Mouse (Mus musculus) frontal cortex, postnatal 14 days (tissue): ENCODE measurements around the gene Ubtd2.
A peak's percentile ranks its signal among the peaks of the same experiment; 100 is the strongest.
"Not testable (repeated sequence)": the region's sequence is repeated elsewhere in the genome, so short reads cannot be mapped to it uniquely, and the experiment has no call there.

Experiments used
- DNase-seq, 2 experiments: peaks; one replicate each; pipeline ENCODE4 v3.0.0; 2022; ENCODE audit warnings: low spot score in 2 of 2

The Ubtd2 gene

DNA sequence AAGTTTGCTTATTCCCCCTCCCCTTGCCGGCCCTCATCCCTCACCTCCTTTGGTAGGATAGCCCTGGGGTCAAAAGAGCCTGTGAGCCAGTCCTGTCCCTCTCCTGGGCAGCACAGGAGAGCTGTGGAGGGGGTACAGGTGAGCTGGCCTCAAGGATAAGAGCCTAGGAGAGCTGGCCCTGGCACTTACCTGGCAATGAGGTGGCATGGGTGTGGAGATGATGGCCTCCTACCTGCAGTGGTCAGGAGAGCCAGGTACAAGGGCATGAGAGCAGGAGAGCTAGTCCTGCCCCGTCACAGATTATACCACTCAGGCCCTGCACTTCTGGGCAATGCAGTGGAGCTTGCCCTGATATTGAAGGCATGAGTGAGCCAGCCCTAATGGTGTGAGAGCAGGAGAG, 9.1 kb downstream of the Ubtd2 start:
- DNase-seq = no peak

- no peak for DNase-seq
These were observed 16.8 kb downstream of the Ubtd2 start for GRCm38 (mm10) chr11:32471925-32472324.

GRCm38 (mm10) chr11:32474725-32475124, 19.6 kb downstream of the Ubtd2 start:
- DNase-seq = no peak

DNA sequence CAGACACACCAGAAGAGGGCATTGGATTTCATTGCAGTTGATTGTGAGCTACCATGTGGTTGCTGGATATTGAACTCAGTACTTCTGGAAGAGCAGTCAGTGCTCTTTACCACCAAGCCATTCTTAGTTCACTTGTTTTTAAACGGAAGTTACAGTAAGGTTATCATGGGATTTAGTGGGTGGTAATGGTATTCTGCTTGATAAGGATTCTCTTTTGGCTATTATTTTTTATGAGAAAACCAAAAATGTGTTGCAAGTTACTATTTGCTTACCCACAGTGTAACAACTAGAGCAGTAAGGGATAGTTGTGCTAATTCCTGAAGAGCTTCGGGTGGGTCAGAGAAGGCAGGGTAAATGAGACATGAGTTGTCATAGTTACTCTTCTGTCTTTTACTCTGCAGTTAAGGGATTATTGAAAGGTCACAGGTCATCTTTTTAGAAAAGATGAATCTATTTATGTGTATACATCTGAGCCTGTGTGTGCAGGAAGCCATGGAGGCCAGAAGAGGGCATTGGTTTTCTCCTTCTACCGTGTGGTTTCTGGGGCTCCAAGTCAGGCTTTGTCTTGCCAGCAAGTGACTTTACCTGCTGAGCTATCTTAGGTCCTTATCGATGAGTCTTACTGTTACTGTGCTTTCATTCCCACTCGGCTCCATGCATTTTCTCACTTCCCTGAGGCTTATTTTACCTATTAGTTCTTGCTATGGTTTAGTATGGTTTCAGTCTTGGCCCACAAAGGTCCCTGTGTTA, 20.5 kb downstream of the Ubtd2 start:
- DNase-seq = no peak

DNA sequence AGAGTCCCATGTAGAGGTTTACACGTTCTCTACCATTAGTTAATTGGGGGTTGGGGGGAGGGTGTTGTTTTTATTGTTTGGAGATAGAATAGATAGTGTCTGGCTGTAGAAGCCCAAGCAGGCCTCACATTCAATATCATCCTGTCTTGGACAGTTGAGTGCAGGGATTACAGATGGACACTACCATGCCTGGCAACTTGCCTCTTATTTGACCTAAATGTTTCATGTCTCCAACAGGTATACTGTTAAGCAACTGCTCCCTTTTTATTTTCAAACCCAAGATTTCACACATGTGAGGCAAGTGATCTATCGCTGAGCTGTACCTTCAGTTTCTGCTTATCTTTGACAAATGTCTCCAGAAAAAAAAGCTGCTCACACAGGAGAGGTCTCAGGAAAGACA, 26.4 kb downstream of the Ubtd2 start:
- DNase-seq = no peak

GRCm38 (mm10) chr11:32485290-32485689, 30.1 kb downstream of the Ubtd2 start:
- DNase-seq = no peak

DNA sequence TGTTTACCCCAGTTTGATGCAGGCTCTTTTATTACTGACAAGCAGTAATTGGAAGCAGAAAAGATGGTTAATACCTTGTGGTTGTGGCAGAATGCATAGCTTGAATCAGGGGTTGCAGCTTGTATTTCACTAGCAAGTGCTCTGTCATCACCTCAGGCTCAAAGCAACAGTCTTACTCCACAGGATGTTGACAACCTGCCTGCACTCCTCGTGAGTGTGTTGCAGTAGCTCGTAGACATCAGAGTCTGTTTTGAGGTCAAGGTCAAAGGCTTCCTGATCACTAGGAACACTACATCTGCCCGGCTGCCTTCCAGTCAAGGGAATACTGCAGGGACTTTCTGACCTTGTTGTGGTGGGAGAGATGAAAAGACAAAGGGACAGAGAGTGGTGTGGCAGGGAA, 31.5 kb downstream of the Ubtd2 start:
- no peak for DNase-seq

- no peak for DNase-seq
These were observed 32.3 kb downstream of the Ubtd2 start for GRCm38 (mm10) chr11:32487501-32487900.

GRCm38 (mm10) chr11:32488344-32488743, 33.2 kb downstream of the Ubtd2 start:
- DNase-seq = no peak

DNA sequence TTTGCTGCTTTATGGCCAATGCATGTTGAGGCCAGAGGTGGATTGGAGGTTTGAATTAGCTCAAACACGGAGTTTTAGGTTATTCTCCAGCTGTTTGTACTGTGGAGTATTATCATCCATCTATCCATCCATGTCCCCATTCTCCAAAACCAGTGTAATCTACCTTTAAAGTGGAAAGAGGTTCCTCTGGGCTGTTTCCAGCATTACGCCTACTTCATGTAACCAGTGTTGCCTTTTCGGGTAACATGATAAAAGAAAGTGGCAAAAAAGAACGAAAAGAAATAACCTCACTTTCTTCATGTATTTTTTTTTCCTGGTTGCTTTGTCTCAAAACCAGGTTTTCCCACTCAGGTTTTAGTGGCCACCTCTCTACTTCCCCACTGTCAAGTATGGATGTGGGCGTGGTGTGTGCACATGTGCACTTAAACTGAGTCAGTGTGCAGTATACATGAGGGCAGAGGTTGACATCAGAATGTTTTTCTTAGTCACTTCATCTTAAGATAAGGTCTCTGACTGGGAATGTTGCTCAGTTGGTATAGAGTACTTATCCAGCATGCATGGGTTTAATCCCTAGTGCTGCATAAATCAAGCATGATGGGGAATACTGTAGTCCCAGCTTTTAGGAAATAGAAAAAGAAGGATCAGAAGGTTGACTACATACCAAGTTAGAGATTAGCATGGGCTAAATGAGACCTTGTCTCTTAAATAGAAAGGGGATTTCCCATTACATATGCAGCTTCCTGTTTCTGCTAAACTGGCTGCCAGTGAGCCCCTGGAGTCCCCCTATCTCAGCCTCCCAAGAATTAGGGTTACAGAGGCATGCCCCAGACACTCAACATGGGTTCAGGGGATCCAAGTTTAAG, 33.9 kb downstream of the Ubtd2 start:
- no peak for DNase-seq

GRCm38 (mm10) chr11:32491079-32491478, 35.9 kb downstream of the Ubtd2 start:
- DNase-seq = no peak

GRCm38 (mm10) chr11:32493312-32493711, 38.1 kb downstream of the Ubtd2 start:
- no peak for DNase-seq

GRCm38 (mm10) chr11:32495283-32495682, 40.1 kb downstream of the Ubtd2 start:
- DNase-seq = no peak

- peak in 1 of 2 experiments; percentile 50 for DNase-seq
These were observed 43.8 kb downstream of the Ubtd2 start for GRCm38 (mm10) chr11:32498757-32499535.

- DNase-seq = no peak
These were observed 44.8 kb downstream of the Ubtd2 start for GRCm38 (mm10) chr11:32499931-32500330.

- DNase-seq = no peak
These were observed 48.5 kb downstream of the Ubtd2 start for GRCm38 (mm10) chr11:32503711-32504110.

GRCm38 (mm10) chr11:32505091-32505739, 50.0 kb downstream of the Ubtd2 start:
- no peak for DNase-seq

- no peak for DNase-seq
These were observed 55.8 kb downstream of the Ubtd2 start for GRCm38 (mm10) chr11:32510930-32511329.

- DNase-seq = not testable (repeated sequence)
These were observed 59.7 kb downstream of the Ubtd2 start for GRCm38 (mm10) chr11:32514853-32515252.

DNA sequence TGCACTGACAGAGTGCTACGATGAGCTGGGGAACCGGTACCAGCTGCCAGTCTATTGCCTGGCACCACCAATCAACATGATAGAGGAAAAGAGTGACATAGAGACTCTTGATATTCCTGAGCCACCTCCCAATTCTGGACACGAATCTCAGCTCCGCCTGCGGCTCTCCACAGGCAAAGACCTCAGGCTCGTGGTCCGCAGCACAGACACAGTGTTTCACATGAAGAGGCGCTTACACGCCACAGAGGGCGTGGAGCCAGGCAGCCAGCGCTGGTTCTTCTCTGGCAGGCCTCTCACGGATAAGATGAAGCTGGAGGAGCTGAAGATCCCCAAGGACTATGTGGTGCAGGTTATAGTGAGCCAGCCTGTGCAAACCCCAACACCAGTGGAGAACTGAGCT, 60.9 kb downstream of the Ubtd2 start:
- no peak for DNase-seq

DNA sequence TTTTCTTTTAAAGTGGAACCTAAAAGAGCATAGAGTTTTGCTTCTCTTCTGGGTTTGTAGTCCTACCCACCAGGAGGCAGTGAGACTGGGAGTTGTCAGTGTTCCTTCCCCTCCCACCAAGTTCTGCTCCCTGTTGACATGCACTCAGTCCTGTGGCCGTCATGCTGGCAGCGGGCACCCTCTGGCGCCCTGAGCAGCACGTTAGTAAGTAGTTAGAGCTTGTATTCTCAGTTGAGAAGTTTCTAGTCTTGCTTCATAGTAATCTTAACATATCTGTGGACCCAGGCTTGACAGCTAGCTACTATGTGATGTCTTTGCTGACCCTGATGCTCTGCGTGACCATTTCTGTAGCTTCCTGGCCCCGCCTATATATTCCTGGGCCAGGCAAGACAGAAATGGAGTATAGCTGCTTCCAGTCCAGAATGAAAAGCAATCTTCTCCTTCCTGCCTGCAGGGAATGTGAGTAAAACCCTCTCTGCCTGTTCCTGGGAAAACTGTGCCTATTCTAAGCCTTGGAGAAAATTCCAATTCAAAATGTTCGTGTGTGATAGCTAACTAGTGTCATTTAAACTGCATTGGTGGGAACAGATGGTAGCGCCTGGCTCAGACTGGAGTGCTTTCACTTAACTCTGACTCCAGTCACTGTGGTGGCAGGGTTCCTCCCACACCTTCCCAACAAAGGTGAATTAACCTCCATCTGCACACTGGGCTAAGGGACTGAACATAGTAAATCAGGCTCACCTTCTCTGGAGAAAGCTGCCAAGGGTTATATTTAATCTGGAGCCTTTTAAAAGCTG, 61.9 kb downstream of the Ubtd2 start:
- no peak for DNase-seq
